27 mouse cellular contexts compared by ENCODE assay signal in genomic region chrX:47977078-47977477, GRCm38 (mm10). TPM values are rescaled to one million over a fixed set of nuclear protein-coding genes. Genes with fewer than 3 reads are reported as not detected.
DNase-seq lines count a peak whose midpoint lies in the region; ATAC-seq and TF ChIP-seq lines count a peak whose summit lies in the region.
"Had no signal": no experiment of that assay in that cellular context is flagged by ENCODE, and none has a peak within 500 bp of the region (broad histone marks: within the 10 kb centered on the region; RNA-seq: fewer than 3 reads in every experiment).

No protein-coding gene starts in this region.

- no peak for TF ChIP-seq EP300 in lung, postnatal 0 days (IDR thresholded peaks at IDR 0.05)

- peak; percentile 84 for ATAC-seq in lung, postnatal 0 days
- ATAC-seq: activated CD4-positive, CD25-positive, alpha-beta regulatory T cell, adult 4 months; CD4-positive, CD25-positive, alpha-beta regulatory T cell, adult 4 months; forebrain, embryonic 14.5 days had no signal

- H3K4me1 ChIP-seq in lung, postnatal 0 days (ENCODE audit: insufficient read depth, low read depth, low read length), result peaks cover 2% of the 10 kb centered on the region; the same call in 1 of the 2 replicates
- H3K4me1 ChIP-seq in bone marrow macrophage, adult 2 months (ENCODE audit: control insufficient read depth, insufficient read depth, low read length), result peaks cover 10% of the 10 kb centered on the region
- H3K4me1 ChIP-seq: embryonic facial prominence, embryonic 13.5 days; embryonic facial prominence, embryonic 15.5 days; forebrain, embryonic 10.5 days; forebrain, embryonic 12.5 days had no signal

- H3K27ac ChIP-seq in gastrocnemius, adult 2 months, result 0 out of 2 replicates have a peak overlapping the region, but pooled peaks have one; percentile 16
- no peak overlapping the region for H3K27ac ChIP-seq in lung, postnatal 0 days (ENCODE audit: low read length)
- peak overlapping the region; percentile 21; the same call in 1 of the 2 replicates for H3K27ac ChIP-seq in bone marrow macrophage, adult 2 months (ENCODE audit: insufficient read depth, low read depth, low read length)
- H3K27ac ChIP-seq in macrophage, result peak overlapping the region; percentile 8; the same call in 1 of the 2 replicates
- H3K27ac ChIP-seq: embryonic facial prominence, embryonic 13.5 days; embryonic facial prominence, embryonic 15.5 days; forebrain, embryonic 10.5 days; forebrain, embryonic 12.5 days had no signal

- H3K79me2 ChIP-seq in macrophage (ENCODE audit: inconsistent target), result no peaks in the 10 kb centered on the region

- H3K36me3 ChIP-seq in lung, postnatal 0 days (ENCODE audit: insufficient read depth, low read length), result no peaks in the 10 kb centered on the region
- H3K36me3 ChIP-seq in macrophage (ENCODE audit: inconsistent target), result no peaks in the 10 kb centered on the region
- H3K36me3 ChIP-seq: embryonic facial prominence, embryonic 13.5 days; embryonic facial prominence, embryonic 15.5 days; forebrain, embryonic 10.5 days; forebrain, embryonic 12.5 days; G1E had no signal

- no peak overlapping the region for H3K4me2 ChIP-seq in lung, postnatal 0 days (replicated peaks; ENCODE audit: low read depth, low read length)
- H3K4me2 ChIP-seq: embryonic facial prominence, embryonic 13.5 days; embryonic facial prominence, embryonic 15.5 days; forebrain, embryonic 12.5 days had no signal

- H3K4me3 ChIP-seq in gastrocnemius, adult 2 months, result no peak overlapping the region
- no peak overlapping the region for H3K4me3 ChIP-seq in lung, postnatal 0 days (ENCODE audit: low read depth, low read length)
- H3K4me3 ChIP-seq in bone marrow macrophage, adult 2 months (ENCODE audit: insufficient read depth, low read length), result no peak overlapping the region
- no peak overlapping the region for H3K4me3 ChIP-seq in macrophage (ENCODE audit: inconsistent target)
- H3K4me3 ChIP-seq: embryonic facial prominence, embryonic 13.5 days; embryonic facial prominence, embryonic 15.5 days; erythroblast, embryonic 14.5 days; forebrain, embryonic 10.5 days; forebrain, embryonic 12.5 days had no signal

- 49% methylated on average over 5 of the region's 5 CpGs for WGBS in lung, postnatal 0 days
- WGBS in macrophage (ENCODE audit: missing documents), result 95% methylated on average over 5 of the region's 5 CpGs

- H3K9ac ChIP-seq in lung, postnatal 0 days (replicated peaks; ENCODE audit: low read depth), result no peak overlapping the region
- H3K9ac ChIP-seq: embryonic facial prominence, embryonic 13.5 days; embryonic facial prominence, embryonic 15.5 days; forebrain, embryonic 12.5 days had no signal

- no peaks in the 10 kb centered on the region for H3K9me3 ChIP-seq in lung, postnatal 0 days (ENCODE audit: low read length)
- H3K9me3 ChIP-seq: embryonic facial prominence, embryonic 13.5 days; embryonic facial prominence, embryonic 15.5 days; forebrain, embryonic 10.5 days; forebrain, embryonic 12.5 days; G1E had no signal

- no peak for DNase-seq in gastrocnemius, adult 2 months
- DNase-seq in gastrocnemius, postnatal 36 days, result no peak
- DNase-seq in lung, postnatal 0 days (ENCODE audit: low spot score), result peak; percentile 12
- DNase-seq in lung, postnatal 25 days (ENCODE audit: low spot score), result no peak
- no peak for DNase-seq in heart, adult 9 months (ENCODE audit: low spot score in 2 of 2)
- DNase-seq in ovary, postnatal 14 days (ENCODE audit: low spot score), result no peak
- DNase-seq: adrenal gland, postnatal 14 days; B cell, adult 2 months; cerebellum, adult 11 months; cerebellum, adult 18-20 months; cerebellum, adult 8-10 months; cerebellum, adult 9-11 months; cerebellum, postnatal 14 days; cerebellum, postnatal 36 days; embryo, embryonic 11 days had no signal

- intact Hi-C loops in gastrocnemius, adult 2 months (cut with DNase I), result no loop called here
- intact Hi-C loops in gastrocnemius, postnatal 36 days (cut with DNase I), result no loop called here

- TF ChIP-seq POLR2A in bone marrow macrophage, adult 2 months (IDR thresholded peaks at IDR 0.05; ENCODE audit: borderline replicate concordance, low read depth, low read length), result no peak

- H3K27me3 ChIP-seq in lung, postnatal 0 days (replicated peaks; ENCODE audit: insufficient read depth, low read length), result no peaks in the 10 kb centered on the region
- H3K27me3 ChIP-seq: CH12.LX; embryonic facial prominence, embryonic 13.5 days; embryonic facial prominence, embryonic 15.5 days; forebrain, embryonic 12.5 days had no signal

- TF ChIP-seq CTCF in gastrocnemius, adult 2 months (IDR thresholded peaks at IDR 0.05), result no peak
- no peak for TF ChIP-seq CTCF in lung, postnatal 0 days (IDR thresholded peaks at IDR 0.05)
- TF ChIP-seq CTCF in bone marrow macrophage, adult 2 months (IDR thresholded peaks at IDR 0.05; ENCODE audit: low read depth, low read length), result no peak

RNA-seq across cellular contexts. Expression of gene Apln, which starts 57.6 kb away (rescaled TPM):
- 1 to 10 TPM in 1 of 2 experiments, under 1 TPM in 1; 0.61 to 1.3 TPM for total RNA-seq in gastrocnemius, adult 2 months (2021)
- 1 to 10 TPM; 1.9 to 2.3 TPM for total RNA-seq in gastrocnemius, postnatal 36 days (2021)
- 12.7 and 12.9 TPM in 2 replicates for polyA plus RNA-seq in lung, postnatal 0 days (2015; fragmentation: Nextera tagmentation; extraction: Ambion mirVana)
- polyA plus RNA-seq in bone marrow macrophage, adult 2 months (2012; ENCODE audit: insufficient read depth, insufficient read length, missing spikeins), result 0.17 TPM in 1 of 2 replicates, not detected in the other
- 1 to 10 TPM in 1 of 26 experiments, under 1 TPM in 18, not detected in 7; 0.22 to 1.2 (median 0.37) TPM for total RNA-seq in macrophage (2018; cell fraction: chromatin; rRNA removed)
- total RNA-seq in macrophage (2018; cell fraction: cytosol; rRNA removed), result under 1 TPM; 0.19 to 0.81 (median 0.47) TPM
- 1 to 10 TPM in 1 of 26 experiments, under 1 TPM in 20, not detected in 5; 0.12 to 1.3 (median 0.44) TPM for total RNA-seq in macrophage (2018; cell fraction: nucleus; rRNA removed)
- polyA plus RNA-seq in macrophage (2018), result 0.51 to 0.64 TPM (median 0.57 TPM) in 3 replicates
- polyA plus RNA-seq: erythroblast, embryonic 14.5 days had no signal
